Mouse (Mus musculus): ENCODE data around the gene Rcn3. TPM values are rescaled to one million over a fixed set of nuclear protein-coding genes. Genes with fewer than 3 reads are reported as not detected.

The Rcn3 gene
- total RNA-seq (2021): 10 to 100 TPM; 46.0 to 53.7 TPM
- long read RNA-seq, experiment 1, transcript Rcn3-201 (7 exons, 1,462 nt): major isoform, 59 of 114 reads
- long read RNA-seq, experiment 1, transcript Rcn3-208 (7 exons, 1,453 nt): minor isoform, 32 of 114 reads
- long read RNA-seq, experiment 1, partial matches to known transcripts: 6 of 114 reads
- long read RNA-seq, experiment 1, other reads (novel, unspliced or antisense): 17 of 114 reads
- long read RNA-seq, experiment 2, transcript Rcn3-208 (7 exons, 1,453 nt): minor isoform, 28 of 111 reads
- long read RNA-seq, experiment 2, transcript Rcn3-201 (7 exons, 1,462 nt): major isoform, 53 of 111 reads
- long read RNA-seq, experiment 2, partial matches to known transcripts: 5 of 111 reads
- long read RNA-seq, experiment 2, other reads (novel, unspliced or antisense): 24 of 111 reads

GRCm38 (mm10) chr7:45092048-45092447 is at the start of gene Rcn3:
TSS of gene Rcn3 (minus strand) at chr7:45092221.
- intact Hi-C loops (cut with DNase I): no loop called here
- DNase-seq: peak; percentile 85 to 89

GRCm38 (mm10) chr7:45141319-45141718 is 49.3 kb upstream of the Rcn3 start:
- intact Hi-C loops (cut with DNase I): no loop called here
- DNase-seq: no peak

GRCm38 (mm10) chr7:45139904-45140723 is 48.1 kb upstream of the Rcn3 start:
- intact Hi-C loops (cut with DNase I): no loop called here
- no peak for DNase-seq

GRCm38 (mm10) chr7:45138403-45138802 is 46.4 kb upstream of the Rcn3 start:
- intact Hi-C loops (cut with DNase I): no loop called here
- no peak for DNase-seq

- no peak for DNase-seq
- intact Hi-C loops (cut with DNase I): no loop called here
These were observed 45.4 kb upstream of the Rcn3 start for GRCm38 (mm10) chr7:45137171-45138006.

GRCm38 (mm10) chr7:45135993-45136567 is 44.1 kb upstream of the Rcn3 start, which contains the start of the genes Gm45713 and Flt3l:
TSS of gene Gm45713 (minus strand) at chr7:45136231.
TSS of gene Flt3l (minus strand) at chr7:45136432.
- peak; percentile 93 to 97 for DNase-seq
- intact Hi-C loops (cut with DNase I): loop anchor here (1.0 kb wide), 1 partner anchor 56 kb away; no protein-coding TSS in a partner anchor

- DNase-seq: no peak
- intact Hi-C loops (cut with DNase I): no loop called here
These were observed 43.3 kb upstream of the Rcn3 start for GRCm38 (mm10) chr7:45135370-45135769.

GRCm38 (mm10) chr7:45134544-45135026 is 42.6 kb upstream of the Rcn3 start:
- DNase-seq: peak in 1 of 2 experiments; percentile 52
- intact Hi-C loops (cut with DNase I): loop anchor here (5.0 kb wide), 1 partner anchor 152 kb away; no protein-coding TSS in a partner anchor

- intact Hi-C loops (cut with DNase I): loop anchor here (5.0 kb wide), 1 partner anchor 151 kb away; no protein-coding TSS in a partner anchor
- no peak for DNase-seq
These were observed 41.6 kb upstream of the Rcn3 start for GRCm38 (mm10) chr7:45133446-45134159.

- no peak for DNase-seq
- intact Hi-C loops (cut with DNase I): loop anchor here (5.0 kb wide), 1 partner anchor 150 kb away; no protein-coding TSS in a partner anchor
These were observed 39.8 kb upstream of the Rcn3 start for GRCm38 (mm10) chr7:45131850-45132249.

- no peak for DNase-seq
- intact Hi-C loops (cut with DNase I): loop anchor here (5.0 kb wide), 1 partner anchor 148 kb away; no protein-coding TSS in a partner anchor
These were observed 37.9 kb upstream of the Rcn3 start for GRCm38 (mm10) chr7:45129776-45130512.

- intact Hi-C loops (cut with DNase I): no loop called here
- DNase-seq: peak; percentile 54 to 62
These were observed 37.3 kb upstream of the Rcn3 start for GRCm38 (mm10) chr7:45129318-45129717.

GRCm38 (mm10) chr7:45128624-45129246 is 36.7 kb upstream of the Rcn3 start, which contains the start of gene Rpl13a:
TSS of gene Rpl13a (minus strand) at chr7:45128761.
- peak; percentile 96 to 97 for DNase-seq

GRCm38 (mm10) chr7:45127700-45128224 is 35.7 kb upstream of the Rcn3 start:
- intact Hi-C loops (cut with DNase I): no loop called here
- DNase-seq: no peak

More at GRCm38 (mm10) chr7:45128624-45129246, 36.7 kb upstream of the Rcn3 start, which contains the start of gene Rpl13a:
- intact Hi-C loops (cut with DNase I): no loop called here

GRCm38 (mm10) chr7:45126844-45127699 is 35.1 kb upstream of the Rcn3 start:
- no peak for DNase-seq
- intact Hi-C loops (cut with DNase I): no loop called here

GRCm38 (mm10) chr7:45126147-45126843 is 34.3 kb upstream of the Rcn3 start:
- intact Hi-C loops (cut with DNase I): no loop called here
- DNase-seq: no peak
